Mouse (Mus musculus) urinary bladder, postnatal 14 days (tissue): ENCODE data around the gene 1700030K09Rik.
A peak's percentile ranks its signal among the peaks of the same experiment; 100 is the strongest.

Experiments used
- DNase-seq: peaks from one replicate; pipeline ENCODE4 v3.0.0; 2021; ENCODE audit warnings: low spot score

1700030K09Rik gene

GRCm38 (mm10) chr8:72459881-72460533 is 16.3 kb downstream of the 1700030K09Rik start:
- DNase-seq = no peak

- no peak for DNase-seq
Observed at GRCm38 (mm10) chr8:72464211-72464610, 20.5 kb downstream of the 1700030K09Rik start.

GRCm38 (mm10) chr8:72469243-72469642 is 25.6 kb downstream of the 1700030K09Rik start:
- no peak for DNase-seq

GRCm38 (mm10) chr8:72469984-72470383 is 26.3 kb downstream of the 1700030K09Rik start:
- no peak for DNase-seq

GRCm38 (mm10) chr8:72470684-72471083 is 27.0 kb downstream of the 1700030K09Rik start:
- DNase-seq = no peak

DNA sequence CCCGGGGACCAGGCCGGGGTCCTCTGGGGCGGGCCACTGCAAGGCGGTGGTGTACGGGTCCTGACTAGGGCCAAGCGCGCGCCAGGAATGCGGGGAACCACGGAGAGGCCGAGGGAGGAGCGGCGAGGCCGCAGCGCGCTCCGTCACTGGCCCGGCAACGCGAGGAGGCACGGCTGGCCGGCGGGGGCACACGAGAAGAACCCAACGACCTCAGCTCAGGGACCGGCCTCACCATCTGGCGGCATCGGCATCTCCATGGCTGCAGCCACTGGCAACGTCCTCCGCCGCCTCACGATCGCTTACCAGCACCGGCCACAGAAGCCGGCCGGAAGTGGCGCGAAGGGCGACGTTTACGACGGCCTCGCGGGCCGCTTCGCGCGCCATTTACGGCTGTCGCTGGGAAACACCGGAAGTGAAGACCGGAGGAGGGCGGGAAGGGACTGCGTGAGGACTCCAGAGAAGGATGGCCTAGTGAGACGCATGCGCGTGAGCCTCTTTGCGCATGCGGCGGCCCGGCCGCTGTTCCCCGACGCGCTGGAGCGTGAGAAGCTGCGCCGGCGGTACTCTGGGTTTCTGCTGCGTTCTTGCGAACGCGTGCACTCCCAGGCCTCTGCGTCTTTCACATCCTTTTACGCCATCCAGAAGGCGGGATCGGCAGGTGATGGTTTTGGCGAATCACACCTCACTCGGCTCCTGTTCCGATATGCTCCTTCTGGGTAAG is 31.3 kb downstream of the 1700030K09Rik start, which contains the start of gene Cherp:
Cherp (minus strand) TSS at position 401 of the 721 bp plus-strand sequence.
- peak; percentile 97 for DNase-seq

DNA sequence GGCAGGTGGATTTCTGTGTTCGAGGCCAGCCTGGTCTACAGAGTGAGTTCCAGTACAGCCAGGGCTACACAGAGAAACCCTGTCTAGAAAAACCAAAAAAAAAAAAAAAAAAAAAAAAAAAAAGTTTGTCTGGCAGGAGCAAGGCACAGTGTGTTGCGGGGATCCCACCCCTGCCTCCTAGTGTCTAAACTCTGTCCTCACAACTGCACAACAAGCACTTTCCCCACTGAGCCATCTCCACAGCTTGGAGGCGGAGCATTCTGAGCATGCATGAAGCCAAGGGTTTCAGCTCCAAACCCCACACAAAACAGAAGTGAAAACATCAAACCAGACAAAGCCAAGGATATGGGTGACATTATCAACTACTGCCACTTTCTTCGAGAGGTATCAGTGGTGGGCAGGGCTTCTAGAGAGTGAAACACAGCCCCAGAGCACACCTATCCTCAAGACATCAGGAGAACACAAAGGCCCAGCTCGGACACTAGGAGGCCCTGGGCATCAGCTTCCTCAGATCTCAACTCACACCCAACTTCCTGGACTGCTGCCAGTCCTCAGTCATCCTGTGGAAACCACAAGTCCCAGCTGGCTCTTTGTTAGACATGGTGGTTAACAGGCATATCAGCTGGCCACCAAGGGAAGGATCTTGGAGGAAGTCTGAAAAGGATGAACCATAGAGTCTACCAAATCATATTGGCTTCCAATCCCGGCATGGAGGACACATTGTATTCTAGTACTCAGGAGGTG is 41.9 kb downstream of the 1700030K09Rik start:
- peak; percentile 49 for DNase-seq

DNA sequence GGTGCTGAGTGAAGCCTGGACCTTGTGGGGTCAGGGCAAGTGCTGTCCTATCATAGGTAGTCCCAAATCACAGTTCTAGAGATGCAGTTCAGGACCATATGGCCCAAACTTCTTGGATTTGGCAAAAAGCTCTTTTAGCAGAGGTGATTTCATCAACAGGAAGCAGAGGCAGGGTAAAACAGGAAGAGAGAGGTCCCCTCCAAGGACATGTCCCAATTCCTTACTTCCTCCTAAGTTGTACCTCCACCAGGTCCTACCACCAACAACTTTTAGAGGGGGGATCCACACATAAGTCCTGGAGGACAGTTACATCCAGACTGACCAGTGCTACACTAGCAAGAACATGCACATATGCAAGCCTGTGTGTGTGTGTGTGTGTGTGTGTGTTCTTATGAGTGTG is 43.3 kb downstream of the 1700030K09Rik start:
- DNase-seq = no peak

GRCm38 (mm10) chr8:72491017-72491416 is 47.3 kb downstream of the 1700030K09Rik start:
- no peak for DNase-seq

DNA sequence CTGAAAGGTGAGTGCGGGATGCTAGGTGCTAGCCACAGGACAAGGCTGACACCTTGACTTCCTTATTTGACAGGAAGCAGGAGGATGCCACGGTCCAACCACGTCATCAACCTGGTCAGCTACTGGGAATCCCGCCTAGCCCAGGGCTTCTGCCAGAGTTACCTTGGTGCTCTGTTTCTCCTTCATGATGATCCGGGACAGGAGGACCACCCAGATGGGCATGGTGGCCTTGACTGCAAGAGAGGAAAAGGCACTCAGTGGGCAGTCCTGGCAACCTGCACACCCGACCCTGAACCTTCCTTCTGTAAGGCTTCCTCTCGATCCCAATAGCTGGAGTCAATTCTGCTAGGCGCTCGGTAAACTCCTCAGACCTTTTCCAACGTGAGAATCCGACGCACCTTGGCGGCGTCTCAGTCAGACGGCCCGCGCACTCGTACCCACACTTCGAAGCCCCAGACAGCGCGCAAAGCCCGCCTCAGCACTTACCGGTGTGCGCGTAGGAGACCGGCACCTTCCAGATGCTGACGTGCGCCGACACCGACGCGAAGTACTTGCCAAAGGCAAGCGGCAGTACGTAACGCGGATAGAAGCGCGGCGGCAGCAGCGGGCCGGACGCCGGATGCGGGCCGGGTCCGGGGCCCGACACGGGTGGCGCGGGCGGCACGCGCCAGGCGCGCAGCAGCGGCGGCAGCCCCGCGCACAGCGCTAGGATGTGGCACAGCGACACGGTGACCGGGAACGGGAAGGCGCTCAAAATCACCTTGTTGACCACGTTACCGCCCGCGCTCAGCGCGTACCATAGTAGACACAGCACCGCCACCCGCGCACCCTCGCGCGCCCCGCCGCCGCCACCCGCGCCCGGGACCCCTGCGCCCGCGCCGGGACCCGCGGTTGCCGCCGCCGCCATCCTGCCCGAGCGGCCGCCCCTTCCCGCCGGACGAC is 48.3 kb downstream of the 1700030K09Rik start, which contains the start of gene Slc35e1:
Slc35e1 (minus strand) TSS at position 935 of the 942 bp plus-strand sequence.
- DNase-seq = peak; percentile 12

DNA sequence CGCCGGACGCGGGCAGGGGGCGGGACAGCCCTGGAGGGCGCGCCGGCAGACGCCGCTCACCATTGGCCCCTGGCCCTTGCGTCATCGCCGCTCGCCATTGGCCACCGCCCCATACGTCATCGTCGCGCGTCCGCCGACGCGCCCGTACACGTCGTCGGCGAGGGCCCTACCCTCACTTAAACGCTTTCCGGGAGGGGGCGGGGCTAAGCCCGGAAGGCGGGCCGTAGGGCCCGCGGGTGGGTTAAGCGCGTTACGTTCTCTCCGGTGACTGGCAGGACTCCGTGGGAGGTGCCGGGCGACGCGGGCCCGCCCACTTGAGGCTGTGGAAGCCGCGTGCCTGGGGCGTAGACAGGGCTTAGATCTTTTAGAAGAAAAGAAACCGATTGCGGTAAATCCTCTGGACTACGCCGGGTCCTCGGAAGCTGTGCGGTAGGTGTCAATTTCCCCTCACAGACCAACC is 49.0 kb downstream of the 1700030K09Rik start:
- DNase-seq = peak; percentile 100

- DNase-seq = no peak
Observed at GRCm38 (mm10) chr8:72493381-72493780, 49.7 kb downstream of the 1700030K09Rik start.

GRCm38 (mm10) chr8:72495411-72496111 is 51.9 kb downstream of the 1700030K09Rik start:
- DNase-seq = no peak

DNA sequence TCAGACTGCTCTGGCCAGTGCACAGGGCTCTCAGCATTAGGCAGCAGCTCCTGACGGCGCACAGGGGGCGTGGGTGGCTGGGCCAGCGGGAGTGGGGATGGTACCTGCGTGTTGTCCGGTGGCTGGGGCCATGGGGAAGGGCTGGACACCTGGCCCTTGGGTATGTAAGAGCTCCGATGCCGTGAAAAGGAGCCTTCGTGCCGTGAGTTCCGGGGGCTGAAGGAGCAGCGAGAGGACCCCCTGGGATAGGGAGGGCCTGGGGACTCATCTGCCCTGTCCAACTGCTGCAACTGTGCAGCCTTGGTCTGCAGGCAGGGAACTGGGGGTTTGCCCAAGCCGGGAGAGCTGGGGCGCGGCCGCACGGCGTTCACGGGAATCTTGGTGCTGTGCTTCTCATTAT is 52.5 kb downstream of the 1700030K09Rik start:
- DNase-seq = no peak

- DNase-seq = no peak
Observed at GRCm38 (mm10) chr8:72497911-72498310, 54.2 kb downstream of the 1700030K09Rik start.

- no peak for DNase-seq
Observed at GRCm38 (mm10) chr8:72498527-72498926, 54.8 kb downstream of the 1700030K09Rik start.

DNA sequence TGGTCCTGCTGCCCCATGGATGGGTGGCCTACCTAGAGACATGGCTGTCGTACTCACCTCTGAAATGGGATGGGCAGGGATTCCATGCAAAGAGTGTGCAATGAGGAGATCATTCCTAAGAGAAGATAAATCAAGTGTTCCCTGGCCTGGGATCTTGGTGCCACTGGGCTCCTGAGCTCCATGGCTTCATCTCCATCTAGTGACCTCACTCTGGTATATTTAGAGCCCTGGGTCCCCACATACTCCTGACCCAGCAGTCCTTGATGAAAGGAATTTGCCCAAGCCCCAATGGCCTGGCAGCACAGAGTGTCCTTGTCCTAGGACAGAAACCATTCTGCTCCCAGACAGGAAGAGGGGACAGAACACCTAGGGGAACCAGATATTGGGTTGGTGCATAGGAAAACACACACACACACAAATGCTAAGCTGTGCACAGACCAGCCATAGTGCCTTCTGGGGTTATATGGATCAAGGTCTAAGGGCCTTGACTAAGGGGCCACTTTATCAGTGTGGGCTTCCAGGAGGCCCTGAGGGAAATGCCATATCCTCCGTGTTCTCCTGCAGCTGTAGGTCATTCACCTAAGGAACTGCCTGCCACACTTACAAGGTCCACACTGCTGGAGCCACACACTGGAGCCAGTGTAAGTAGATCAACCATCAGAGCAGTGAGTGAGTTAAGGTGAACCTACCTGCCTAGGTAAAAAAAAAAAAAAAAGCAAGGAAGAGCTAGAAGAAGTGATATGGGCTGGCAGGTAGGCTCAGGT is 56.0 kb downstream of the 1700030K09Rik start:
- no peak for DNase-seq

GRCm38 (mm10) chr8:72500521-72500931 is 56.8 kb downstream of the 1700030K09Rik start:
- DNase-seq = no peak

DNA sequence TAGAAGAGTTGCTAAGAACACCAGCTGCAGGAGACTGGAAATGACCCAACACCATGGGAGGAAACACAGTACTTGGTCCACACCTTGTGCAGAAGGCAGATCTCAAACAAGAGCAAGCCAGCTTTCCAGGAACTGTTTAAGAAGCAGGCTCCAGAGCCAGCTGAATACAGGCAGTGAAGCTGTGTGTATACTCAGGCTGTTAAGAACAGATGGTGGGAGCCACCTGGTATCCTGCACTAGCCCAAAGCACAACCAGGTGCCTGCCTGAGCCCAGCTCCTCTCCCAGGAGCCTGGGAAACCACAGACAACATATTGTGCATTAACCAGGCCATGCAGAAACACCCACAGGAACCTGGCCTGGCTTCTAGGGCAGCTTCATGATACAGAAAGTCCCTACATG is 60.5 kb downstream of the 1700030K09Rik start:
- DNase-seq = no peak
